Comparison of ENCODE assay signal across 14 mouse cellular contexts in genomic region chr17:15429937-15430336, GRCm38 (mm10). TPM values are rescaled to one million over a fixed set of nuclear protein-coding genes. Genes with fewer than 3 reads are reported as not detected.
A peak's percentile ranks its signal among the peaks of the same experiment; 100 is the strongest.
DNase-seq lines count a peak whose midpoint lies in the region; ATAC-seq lines count a peak whose summit lies in the region.
"Had no signal": no experiment of that assay in that cellular context is flagged by ENCODE, and none has a peak within 500 bp of the region (broad histone marks: within the 10 kb centered on the region; RNA-seq: fewer than 3 reads in every experiment).

No protein-coding gene starts in this region.

- H3K27ac ChIP-seq in liver, embryonic 11.5 days (ENCODE audit: low read depth, low read length): no peak overlapping the region
- H3K27ac ChIP-seq in liver, embryonic 15.5 days (replicated peaks): no peak overlapping the region
- H3K27ac ChIP-seq in limb, embryonic 10.5 days: no peak overlapping the region
- H3K27ac ChIP-seq: hindbrain, embryonic 10.5 days; limb, embryonic 15.5 days had no signal

- no peak overlapping the region for H3K4me2 ChIP-seq in liver, embryonic 11.5 days
- H3K4me2 ChIP-seq in liver, embryonic 15.5 days: no peak overlapping the region
- H3K4me2 ChIP-seq: limb, embryonic 15.5 days had no signal

- no peak overlapping the region for H3K4me3 ChIP-seq in liver, embryonic 11.5 days (ENCODE audit: low read depth, low read length)
- no peak overlapping the region for H3K4me3 ChIP-seq in liver, embryonic 15.5 days (replicated peaks)
- no peak overlapping the region for H3K4me3 ChIP-seq in limb, embryonic 10.5 days
- H3K4me3 ChIP-seq: erythroblast, embryonic 14.5 days; hindbrain, embryonic 10.5 days; limb, embryonic 15.5 days had no signal

- no peak overlapping the region for H3K9ac ChIP-seq in liver, embryonic 11.5 days (ENCODE audit: low read depth, low read length)
- no peak overlapping the region for H3K9ac ChIP-seq in liver, embryonic 15.5 days
- H3K9ac ChIP-seq: limb, embryonic 15.5 days had no signal

- no peaks in the 10 kb centered on the region for H3K27me3 ChIP-seq in liver, embryonic 11.5 days (replicated peaks; ENCODE audit: control insufficient read depth, insufficient read depth, low read length)
- no peaks in the 10 kb centered on the region for H3K27me3 ChIP-seq in liver, embryonic 15.5 days
- H3K27me3 ChIP-seq in limb, embryonic 10.5 days (ENCODE audit: low read depth, poor library complexity, severe bottlenecking): no peaks in the 10 kb centered on the region
- H3K27me3 ChIP-seq: limb, embryonic 15.5 days had no signal

- DNase-seq in gastrocnemius, postnatal 10 days: peak; percentile 16
- no peak for DNase-seq in gastrocnemius, postnatal 4 days (ENCODE audit: low spot score in 2 of 2)
- DNase-seq in liver: peak; percentile 34
- DNase-seq in liver, embryonic 11.5 days (ENCODE audit: low spot score): no peak
- DNase-seq in fat pad, adult 2 months (ENCODE audit: extremely low read depth, low read depth, low spot score): peak; percentile 21
- DNase-seq in limb, embryonic 10.5 days (ENCODE audit: low spot score): no peak
- no peak for DNase-seq in retina, postnatal 1 day
- DNase-seq: layer of hippocampus, adult 9-11 months; midbrain, embryonic 14.5 days had no signal

- H3K9me3 ChIP-seq in liver, embryonic 11.5 days (ENCODE audit: control insufficient read depth, low read length): no peaks in the 10 kb centered on the region
- no peaks in the 10 kb centered on the region for H3K9me3 ChIP-seq in liver, embryonic 15.5 days (replicated peaks)
- H3K9me3 ChIP-seq in limb, embryonic 10.5 days (replicated peaks): no peaks in the 10 kb centered on the region
- H3K9me3 ChIP-seq: hindbrain, embryonic 10.5 days; limb, embryonic 15.5 days had no signal

- 75% methylated on average over 1 of the region's 1 CpGs for WGBS in liver, embryonic 11.5 days
- WGBS in liver, embryonic 15.5 days (ENCODE audit: insufficient replicate concordance): 48% methylated on average over 1 of the region's 1 CpGs
- WGBS in limb, embryonic 10.5 days: 65% methylated on average over 1 of the region's 1 CpGs

- ATAC-seq in liver, embryonic 11.5 days (replicated peaks; ENCODE audit: low FRiP score): no peak
- peak; percentile 67 for ATAC-seq in liver, embryonic 15.5 days (ENCODE audit: insufficient read depth)
- ATAC-seq: activated CD4-positive, CD25-positive, alpha-beta regulatory T cell, adult 4 months had no signal

- no peaks in the 10 kb centered on the region for H3K4me1 ChIP-seq in liver, embryonic 11.5 days (replicated peaks; ENCODE audit: control insufficient read depth, insufficient read depth, low read length)
- peaks cover 13% of the 10 kb centered on the region for H3K4me1 ChIP-seq in liver, embryonic 15.5 days (replicated peaks)
- H3K4me1 ChIP-seq in limb, embryonic 10.5 days: peaks cover 7% of the 10 kb centered on the region; the same call in 1 of the 2 replicates
- H3K4me1 ChIP-seq: hindbrain, embryonic 10.5 days; limb, embryonic 15.5 days had no signal

- H3K36me3 ChIP-seq in liver, embryonic 11.5 days (ENCODE audit: control insufficient read depth, insufficient read depth, low read length): peaks cover 15% of the 10 kb centered on the region
- H3K36me3 ChIP-seq in liver, embryonic 15.5 days (replicated peaks): peaks cover 21% of the 10 kb centered on the region
- H3K36me3 ChIP-seq in limb, embryonic 10.5 days: peaks cover 70% of the 10 kb centered on the region

RNA-seq across cellular contexts. Expression of gene Fam120b, which starts 33.9 kb away (rescaled TPM):
- total RNA-seq in gastrocnemius, postnatal 10 days (2021): 10 to 100 TPM in 1 of 2 experiments, 1 to 10 TPM in 1; 9.8 to 12.0 TPM
- total RNA-seq in gastrocnemius, postnatal 4 days (2021): 10 to 100 TPM; 13.6 to 16.9 TPM
- 13.0 and 15.3 TPM in 2 replicates for polyA plus RNA-seq in liver, embryonic 11.5 days (2014; fragmentation: Nextera tagmentation; extraction: Ambion mirVana)
- polyA plus RNA-seq in liver, embryonic 15.5 days (2015; fragmentation: Nextera tagmentation; extraction: Ambion mirVana): 6.5 and 7.1 TPM in 2 replicates
- polyA plus RNA-seq in limb, embryonic 10.5 days (2016; fragmentation: Nextera tagmentation; extraction: Ambion mirVana): 22.2 and 27.6 TPM in 2 replicates

RNA-seq across cellular contexts. Expression of gene Dll1, which starts 53.3 kb away (rescaled TPM):
- 10 to 100 TPM; 10.3 to 14.7 TPM for total RNA-seq in gastrocnemius, postnatal 10 days (2021)
- 10 to 100 TPM; 16.7 to 18.7 TPM for total RNA-seq in gastrocnemius, postnatal 4 days (2021)
- polyA plus RNA-seq in liver, embryonic 11.5 days (2014; fragmentation: Nextera tagmentation; extraction: Ambion mirVana): 2.2 and 2.3 TPM in 2 replicates
- polyA plus RNA-seq in liver, embryonic 15.5 days (2015; fragmentation: Nextera tagmentation; extraction: Ambion mirVana): 1.1 and 1.5 TPM in 2 replicates
- polyA plus RNA-seq in limb, embryonic 10.5 days (2016; fragmentation: Nextera tagmentation; extraction: Ambion mirVana): 1.8 and 3.0 TPM in 2 replicates

Comparison
In these comparisons a context has a peak if more than half of its experiments do, and no peak if none do; other contexts are left out.
1. DNase-seq: peak in gastrocnemius, postnatal 10 days (single experiment), liver (single experiment) and fat pad, adult 2 months (single experiment); none in gastrocnemius, postnatal 4 days (0 of 2), liver, embryonic 11.5 days (single experiment), limb, embryonic 10.5 days (single experiment) and retina, postnatal 1 day (single experiment).